Mouse (Mus musculus): Measurements from ENCODE around the gene Arsg.

- TF ChIP-seq CTCF (IDR thresholded peaks at IDR 0.05; ENCODE audit: low read depth) (no peak), EP300 (IDR thresholded peaks at IDR 0.05; ENCODE audit: low read depth) (no peak)
These were observed 80.7 kb downstream of the Arsg start for GRCm38 (mm10) chr11:109553921-109554320.
